Mouse (Mus musculus): ENCODE results near the gene Ppm1h. TPM values are rescaled to one million over a fixed set of nuclear protein-coding genes. Genes with fewer than 3 reads are reported as not detected.

Gene Ppm1h
- total and polyA plus RNA-seq, 2 experiments from 2014 or later: 50.3 to 60.2 TPM

DNA sequence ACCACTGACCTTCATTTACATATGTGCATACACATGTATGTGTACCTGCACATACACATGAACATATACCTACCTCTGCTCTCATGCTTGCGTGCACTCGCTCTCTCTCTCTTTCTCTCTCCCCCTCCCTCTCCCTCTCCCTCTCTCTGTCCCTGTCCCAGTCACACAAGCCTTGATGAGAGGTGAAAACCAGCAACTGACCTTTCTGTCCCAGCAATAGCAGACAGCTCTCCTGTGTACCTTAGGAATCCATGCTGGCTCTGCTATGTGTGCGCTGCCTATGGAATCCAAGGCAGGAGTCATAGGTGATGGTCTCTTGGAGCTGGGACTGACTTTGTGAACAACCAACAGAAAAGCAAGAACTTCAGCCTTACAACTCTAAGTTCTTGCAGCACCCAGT is 53.6 kb downstream of the Ppm1h start:
- Histone ChIP-seq H3K36me3 (ENCODE audit: insufficient read depth, low read length) (no peaks in the 10 kb centered on the region; the same call in 1 of the 2 replicates), H3K4me2 (ENCODE audit: low read depth, low read length) (no peak overlapping the region), H3K4me1 (ENCODE audit: insufficient read depth, low read length) (no peaks in the 10 kb centered on the region), H3K9ac (replicated peaks; ENCODE audit: low read length) (no peak overlapping the region), H3K4me3 (ENCODE audit: low read length) (no peak overlapping the region), H3K9me3 (ENCODE audit: low read length) (no peaks in the 10 kb centered on the region), H3K27me3 (ENCODE audit: insufficient read depth, low read length) (no peaks in the 10 kb centered on the region), H3K27ac (no peak overlapping the region)
- TF ChIP-seq CTCF (IDR thresholded peaks at IDR 0.05; ENCODE audit: low read depth): no peak
- no peak for DNase-seq (ENCODE audit: low spot score)
- WGBS: 94% methylated on average over 3 of the region's 3 CpGs
- ATAC-seq: no peak

DNA sequence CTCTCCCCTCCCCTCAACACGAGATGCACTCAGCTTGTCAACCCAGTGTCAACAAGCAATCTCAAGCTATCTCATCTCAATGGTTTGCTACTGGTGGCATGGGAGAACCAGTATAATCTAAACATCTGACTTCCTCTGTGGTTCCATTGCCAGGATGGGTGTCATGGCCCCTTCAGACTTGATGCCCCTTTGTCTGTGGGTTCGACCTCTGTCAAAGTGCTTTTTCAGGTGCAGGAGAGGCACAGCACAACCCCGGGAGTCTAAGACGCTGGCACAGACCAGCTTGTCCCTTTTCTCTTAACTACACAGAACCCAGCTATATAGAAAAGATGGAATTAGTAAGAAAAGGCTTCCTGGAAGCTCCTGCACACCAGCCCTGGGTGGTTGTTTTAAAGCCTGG is 56.0 kb downstream of the Ppm1h start:
- no peaks in the 10 kb centered on the region for H3K9me3 ChIP-seq (ENCODE audit: low read length)
- H3K4me3 ChIP-seq (ENCODE audit: low read length): no peak overlapping the region
- no peaks in the 10 kb centered on the region for H3K27me3 ChIP-seq (ENCODE audit: insufficient read depth, low read length)
- H3K27ac ChIP-seq: no peak overlapping the region
- no peaks in the 10 kb centered on the region; the same call in 1 of the 2 replicates for H3K36me3 ChIP-seq (ENCODE audit: insufficient read depth, low read length)
- WGBS: 94% methylated on average over 4 of the region's 4 CpGs
- no peak for DNase-seq (ENCODE audit: low spot score)
- H3K4me1 ChIP-seq (ENCODE audit: insufficient read depth, low read length): no peaks in the 10 kb centered on the region
- H3K4me2 ChIP-seq (ENCODE audit: low read depth, low read length): no peak overlapping the region
- TF ChIP-seq CTCF (IDR thresholded peaks at IDR 0.05; ENCODE audit: low read depth): no peak
- no peak for ATAC-seq
- H3K9ac ChIP-seq (replicated peaks; ENCODE audit: low read length): no peak overlapping the region

- H3K36me3 ChIP-seq (ENCODE audit: insufficient read depth, low read length): no peaks in the 10 kb centered on the region; the same call in 1 of the 2 replicates
- H3K4me3 ChIP-seq (ENCODE audit: low read length): no peak overlapping the region
- ATAC-seq (no peak), DNase-seq (ENCODE audit: low spot score) (no peak)
- no peak overlapping the region for H3K4me2 ChIP-seq (ENCODE audit: low read depth, low read length)
- H3K27ac ChIP-seq: no peak overlapping the region
- TF ChIP-seq CTCF (IDR thresholded peaks at IDR 0.05; ENCODE audit: low read depth): no peak
- H3K27me3 ChIP-seq (ENCODE audit: insufficient read depth, low read length): no peaks in the 10 kb centered on the region
- no peaks in the 10 kb centered on the region for H3K4me1 ChIP-seq (ENCODE audit: insufficient read depth, low read length)
- H3K9ac ChIP-seq (replicated peaks; ENCODE audit: low read length): no peak overlapping the region
- 91% methylated on average over 7 of the region's 7 CpGs for WGBS
- H3K9me3 ChIP-seq (ENCODE audit: low read length): no peaks in the 10 kb centered on the region
Measured at GRCm38 (mm10) chr10:122735284-122735784, 56.8 kb downstream of the Ppm1h start.

DNA sequence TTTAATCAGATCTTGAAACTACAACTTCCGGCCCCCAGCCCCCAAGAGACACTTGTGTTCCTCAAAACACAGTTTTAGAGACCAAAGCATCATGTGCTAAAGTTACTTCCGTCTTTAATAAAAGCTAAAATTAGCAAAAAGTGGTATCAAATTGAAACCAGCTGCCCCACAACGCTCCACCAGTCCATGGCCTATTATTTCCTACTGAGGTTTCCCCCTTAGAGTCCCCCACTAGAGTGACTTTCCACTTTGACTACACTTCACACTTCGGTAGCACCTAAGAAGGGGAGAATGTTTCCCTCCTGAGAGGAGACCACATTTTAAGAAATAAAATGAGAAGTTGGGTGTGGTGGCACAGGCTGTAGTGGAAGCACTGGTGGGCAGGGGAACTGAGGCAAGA is 58.3 kb downstream of the Ppm1h start:
- no peak overlapping the region for H3K27ac ChIP-seq
- 90% methylated on average over 4 of the region's 4 CpGs for WGBS
- DNase-seq (ENCODE audit: low spot score) (no peak), ATAC-seq (no peak)
- no peaks in the 10 kb centered on the region for H3K27me3 ChIP-seq (ENCODE audit: insufficient read depth, low read length)
- no peaks in the 10 kb centered on the region for H3K9me3 ChIP-seq (ENCODE audit: low read length)
- no peaks in the 10 kb centered on the region for H3K4me1 ChIP-seq (ENCODE audit: insufficient read depth, low read length)
- no peak overlapping the region for H3K4me3 ChIP-seq (ENCODE audit: low read length)
- no peak overlapping the region for H3K4me2 ChIP-seq (ENCODE audit: low read depth, low read length)
- H3K9ac ChIP-seq (replicated peaks; ENCODE audit: low read length): no peak overlapping the region
- no peaks in the 10 kb centered on the region; the same call in 1 of the 2 replicates for H3K36me3 ChIP-seq (ENCODE audit: insufficient read depth, low read length)
- TF ChIP-seq CTCF (IDR thresholded peaks at IDR 0.05; ENCODE audit: low read depth): no peak

GRCm38 (mm10) chr10:122738526-122738925 is 60.0 kb downstream of the Ppm1h start:
- no peak overlapping the region for H3K9ac ChIP-seq (replicated peaks; ENCODE audit: low read length)
- no peak overlapping the region for H3K27ac ChIP-seq
- H3K27me3 ChIP-seq (ENCODE audit: insufficient read depth, low read length): no peaks in the 10 kb centered on the region
- H3K4me3 ChIP-seq (ENCODE audit: low read length): no peak overlapping the region
- no peak for ATAC-seq
- no peak overlapping the region for H3K4me2 ChIP-seq (ENCODE audit: low read depth, low read length)
- no peak for DNase-seq (ENCODE audit: low spot score)
- no peaks in the 10 kb centered on the region for H3K4me1 ChIP-seq (ENCODE audit: insufficient read depth, low read length)
- 87% methylated on average over 10 of the region's 10 CpGs for WGBS
- TF ChIP-seq CTCF (IDR thresholded peaks at IDR 0.05; ENCODE audit: low read depth): no peak
- H3K9me3 ChIP-seq (ENCODE audit: low read length): no peaks in the 10 kb centered on the region
- H3K36me3 ChIP-seq (ENCODE audit: insufficient read depth, low read length): no peaks in the 10 kb centered on the region; the same call in 1 of the 2 replicates

DNA sequence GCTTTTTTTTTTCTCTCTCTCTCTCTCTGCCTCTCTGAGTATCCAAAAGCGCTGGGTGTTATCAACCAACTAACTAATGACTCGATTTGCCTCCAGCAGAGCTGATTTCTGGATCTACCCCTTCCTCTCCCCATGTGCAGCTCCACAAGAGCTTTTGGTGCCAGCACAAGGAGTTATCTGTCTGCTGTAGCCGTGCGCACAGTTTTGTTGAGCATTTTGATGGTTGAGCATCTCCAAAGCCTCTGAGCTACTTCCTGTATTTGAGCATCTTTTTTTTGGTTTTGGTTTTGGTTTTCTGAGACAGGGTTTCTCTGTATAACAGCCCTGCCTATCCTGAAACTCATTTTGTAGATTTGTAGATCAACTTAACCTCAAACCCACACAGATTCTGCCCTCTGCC is 60.5 kb downstream of the Ppm1h start:
- no peak overlapping the region for H3K4me2 ChIP-seq (ENCODE audit: low read depth, low read length)
- WGBS: 82% methylated on average over 4 of the region's 4 CpGs
- ATAC-seq: no peak
- H3K27me3 ChIP-seq (ENCODE audit: insufficient read depth, low read length): no peaks in the 10 kb centered on the region
- H3K27ac ChIP-seq: no peak overlapping the region
- H3K36me3 ChIP-seq (ENCODE audit: insufficient read depth, low read length): no peaks in the 10 kb centered on the region
- H3K9ac ChIP-seq (replicated peaks; ENCODE audit: low read length): no peak overlapping the region
- H3K9me3 ChIP-seq (ENCODE audit: low read length): no peaks in the 10 kb centered on the region
- H3K4me1 ChIP-seq (ENCODE audit: insufficient read depth, low read length): no peaks in the 10 kb centered on the region
- H3K4me3 ChIP-seq (ENCODE audit: low read length): no peak overlapping the region
- no peak for DNase-seq (ENCODE audit: low spot score)
- no peak for TF ChIP-seq CTCF (IDR thresholded peaks at IDR 0.05; ENCODE audit: low read depth)

DNA sequence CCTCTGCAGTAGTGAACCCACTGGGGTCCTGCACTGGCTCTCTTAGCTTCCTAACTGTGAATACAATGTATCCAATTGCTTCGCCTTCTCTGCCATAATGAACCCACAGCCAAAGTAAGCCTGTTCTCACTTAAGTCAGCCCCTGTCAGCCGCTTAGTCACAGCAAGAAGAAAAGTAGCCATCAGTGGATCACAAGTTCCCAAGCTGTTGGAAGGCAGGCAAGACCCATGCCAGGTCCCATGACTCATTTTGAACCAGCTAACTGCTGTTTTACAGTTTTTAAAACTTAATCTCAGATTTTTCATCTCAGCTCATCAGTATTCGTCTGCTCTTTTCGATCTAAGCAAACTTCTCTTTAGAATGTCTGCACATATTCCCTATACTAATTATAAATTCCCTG is 61.6 kb downstream of the Ppm1h start:
- no peak overlapping the region for H3K27ac ChIP-seq
- no peak for TF ChIP-seq CTCF (IDR thresholded peaks at IDR 0.05; ENCODE audit: low read depth)
- H3K27me3 ChIP-seq (ENCODE audit: insufficient read depth, low read length): no peaks in the 10 kb centered on the region
- ATAC-seq: no peak
- H3K4me3 ChIP-seq (ENCODE audit: low read length): no peak overlapping the region
- 84% methylated on average over 4 of the region's 4 CpGs for WGBS
- H3K9me3 ChIP-seq (ENCODE audit: low read length): no peaks in the 10 kb centered on the region
- H3K4me1 ChIP-seq (ENCODE audit: insufficient read depth, low read length): no peaks in the 10 kb centered on the region
- no peak for DNase-seq (ENCODE audit: low spot score)
- no peaks in the 10 kb centered on the region for H3K36me3 ChIP-seq (ENCODE audit: insufficient read depth, low read length)
- no peak overlapping the region for H3K9ac ChIP-seq (replicated peaks; ENCODE audit: low read length)
- no peak overlapping the region for H3K4me2 ChIP-seq (ENCODE audit: low read depth, low read length)

All from hindbrain, postnatal 0 days (tissue).